Mouse (Mus musculus) R1 (cell line): ENCODE measurements around the gene Rhot2.
"Not testable (repeated sequence)": the region's sequence is repeated elsewhere in the genome, so short reads cannot be mapped to it uniquely, and the experiment has no call there.

Experiments
- DNase-seq: peaks from one replicate; pipeline ENCODE4 v3.0.0-alpha.2; 2018; ENCODE audit warnings: low read depth, low spot score

The Rhot2 gene

DNA sequence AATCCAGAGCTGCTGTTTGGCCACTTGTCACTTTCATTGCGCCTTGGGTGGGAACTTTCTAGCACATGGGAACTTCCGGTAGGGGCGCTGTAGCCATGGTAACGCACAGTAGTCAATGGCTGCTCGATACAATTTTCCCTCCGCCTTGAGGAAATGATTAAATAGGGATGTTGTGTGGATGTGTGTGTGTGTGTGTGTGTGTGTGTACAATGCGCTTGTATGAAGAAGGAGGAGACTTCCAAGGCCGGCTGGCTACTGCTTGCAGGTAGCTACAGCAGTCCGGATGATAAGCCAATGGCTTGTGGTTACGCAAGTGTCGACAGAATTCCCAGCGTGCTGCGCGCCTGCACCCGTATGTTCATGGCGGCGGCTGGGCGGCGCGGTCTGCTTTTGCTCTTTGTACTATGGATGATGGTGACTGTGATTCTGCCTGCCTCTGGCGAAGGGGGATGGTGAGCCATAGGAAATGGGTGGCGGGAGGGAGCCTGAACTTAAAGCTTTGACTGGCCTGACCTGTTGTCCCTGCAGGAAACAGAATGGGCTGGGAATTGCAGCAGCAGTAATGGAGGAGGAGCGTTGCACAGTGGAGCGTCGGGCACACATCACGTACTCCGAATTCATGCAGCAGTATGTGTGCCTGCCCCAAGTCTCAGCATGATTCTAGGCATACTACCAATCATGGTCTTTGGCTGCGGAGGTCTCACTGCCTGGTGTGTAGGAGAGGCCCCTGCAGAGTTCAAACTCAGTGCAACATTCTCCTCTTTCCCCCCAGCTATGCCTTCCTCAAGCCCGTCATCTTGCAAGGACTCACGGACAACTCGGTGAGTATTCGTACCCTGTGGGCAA lies 15.7 kb downstream of the Rhot2 start, which contains the start of gene Jmjd8:
Gene Jmjd8 (plus strand): TSS at position 156 of the 846 bp plus-strand sequence.
- DNase-seq = peak; percentile 88

DNA sequence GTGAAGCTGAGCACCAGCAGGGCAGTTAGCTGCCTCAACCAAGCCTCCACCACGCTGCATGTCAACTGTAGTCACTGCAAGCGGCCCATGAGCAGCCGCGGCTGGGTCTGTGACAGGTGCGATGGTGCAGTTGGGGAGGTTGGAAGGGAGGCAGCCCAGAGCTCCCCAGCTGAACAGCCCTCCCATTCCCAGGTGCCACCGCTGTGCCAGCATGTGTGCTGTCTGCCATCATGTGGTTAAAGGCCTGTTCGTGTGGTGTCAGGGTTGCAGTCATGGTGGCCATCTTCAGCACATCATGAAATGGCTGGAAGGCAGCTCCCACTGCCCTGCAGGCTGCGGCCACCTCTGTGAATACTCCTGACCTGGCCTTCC lies 16.4 kb downstream of the Rhot2 start:
- no peak for DNase-seq

DNA sequence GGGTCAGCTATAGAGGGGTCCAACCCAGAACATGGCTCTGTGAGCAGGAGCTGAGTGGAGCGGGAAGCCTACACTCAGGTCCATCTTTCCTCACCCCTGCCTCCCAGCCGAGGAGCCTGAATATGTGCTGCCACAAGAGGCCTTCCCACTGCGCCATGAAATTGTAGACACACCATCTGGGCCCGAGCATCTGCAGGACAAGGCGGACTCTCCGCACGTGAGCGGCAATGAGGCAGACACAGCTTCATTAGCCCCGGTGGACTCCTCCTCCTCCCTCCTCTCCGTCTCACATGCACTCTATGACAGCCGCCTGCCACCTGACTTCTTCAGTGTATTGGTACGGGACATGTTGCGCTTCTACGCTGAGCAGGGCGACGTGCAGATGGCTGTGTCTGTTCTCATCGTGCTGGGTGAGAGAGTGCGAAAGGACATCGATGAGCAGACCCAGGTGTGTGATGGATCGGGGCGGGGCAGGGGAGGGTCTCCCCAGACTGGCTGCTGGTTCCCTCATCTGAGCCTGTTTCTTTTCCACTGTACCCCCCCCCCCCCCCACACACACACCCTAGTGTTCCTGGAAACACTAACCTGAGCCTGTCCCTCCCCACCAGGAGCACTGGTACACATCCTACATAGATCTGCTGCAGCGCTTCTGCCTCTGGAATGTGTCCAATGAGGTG lies 17.0 kb downstream of the Rhot2 start:
- no peak for DNase-seq

DNA sequence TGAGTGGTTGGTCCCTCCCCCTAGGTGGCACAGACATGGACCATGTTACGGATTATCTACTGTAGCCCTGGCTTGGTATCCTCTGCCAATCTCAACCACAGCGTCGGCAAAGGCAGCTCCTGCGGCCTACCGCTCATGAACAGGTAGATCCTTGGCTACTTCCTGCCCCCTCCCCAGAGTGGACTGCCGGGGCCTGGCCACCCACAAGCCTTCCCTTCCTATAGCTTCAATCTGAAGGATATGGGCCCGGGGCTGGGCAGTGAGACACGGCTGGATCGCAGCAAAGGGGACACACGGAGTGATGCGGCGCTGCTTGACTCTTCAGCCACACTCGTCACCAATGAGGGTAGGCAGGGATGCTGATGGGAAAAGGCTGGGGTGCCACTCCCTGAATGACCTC lies 17.6 kb downstream of the Rhot2 start:
- DNase-seq = no peak

DNA sequence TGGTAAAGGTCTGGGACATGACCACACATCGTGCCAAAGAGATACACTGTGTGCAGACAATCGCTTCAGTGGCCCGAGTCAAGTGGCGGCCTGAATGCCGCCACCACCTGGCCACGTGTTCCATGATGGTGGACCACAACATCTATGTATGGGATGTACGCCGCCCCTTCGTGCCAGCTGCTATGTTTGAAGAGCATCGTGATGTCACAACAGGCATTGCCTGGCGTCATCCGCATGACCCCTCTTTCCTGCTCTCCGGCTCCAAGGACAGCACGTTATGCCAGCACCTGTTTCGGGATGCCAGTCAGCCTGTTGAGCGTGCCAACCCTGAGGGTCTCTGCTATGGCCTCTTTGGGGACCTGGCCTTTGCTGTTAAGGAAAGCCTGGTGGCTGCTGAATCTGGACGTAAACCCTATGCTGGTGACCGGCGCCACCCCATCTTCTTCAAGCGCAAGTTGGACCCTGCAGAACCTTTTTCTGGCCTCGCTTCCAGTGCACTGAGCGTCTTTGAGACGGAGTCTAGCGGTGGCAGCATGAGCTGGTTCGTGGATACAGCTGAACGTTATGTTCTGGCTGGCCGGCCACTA lies 18.6 kb downstream of the Rhot2 start:
- DNase-seq = no peak

DNA sequence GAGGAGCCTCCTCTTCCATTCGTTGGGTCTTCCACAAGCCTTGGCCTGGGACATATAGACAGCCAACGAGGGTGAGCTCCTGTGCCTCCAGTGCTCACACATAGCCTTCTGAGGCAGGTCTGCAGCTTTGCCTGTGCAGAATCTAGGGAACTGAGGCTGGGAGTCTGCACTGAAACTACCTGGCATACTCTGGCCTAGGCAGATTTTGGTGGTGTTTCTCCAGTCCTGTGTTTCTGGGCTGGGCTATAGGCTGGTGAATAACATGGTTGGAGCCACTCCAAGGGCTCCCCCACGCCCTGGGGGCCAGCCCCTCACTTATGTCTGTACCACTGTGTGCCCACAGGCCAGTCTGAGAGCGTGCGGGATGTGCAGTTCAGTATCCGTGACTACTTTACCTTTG lies 19.3 kb downstream of the Rhot2 start:
- no peak for DNase-seq

DNA sequence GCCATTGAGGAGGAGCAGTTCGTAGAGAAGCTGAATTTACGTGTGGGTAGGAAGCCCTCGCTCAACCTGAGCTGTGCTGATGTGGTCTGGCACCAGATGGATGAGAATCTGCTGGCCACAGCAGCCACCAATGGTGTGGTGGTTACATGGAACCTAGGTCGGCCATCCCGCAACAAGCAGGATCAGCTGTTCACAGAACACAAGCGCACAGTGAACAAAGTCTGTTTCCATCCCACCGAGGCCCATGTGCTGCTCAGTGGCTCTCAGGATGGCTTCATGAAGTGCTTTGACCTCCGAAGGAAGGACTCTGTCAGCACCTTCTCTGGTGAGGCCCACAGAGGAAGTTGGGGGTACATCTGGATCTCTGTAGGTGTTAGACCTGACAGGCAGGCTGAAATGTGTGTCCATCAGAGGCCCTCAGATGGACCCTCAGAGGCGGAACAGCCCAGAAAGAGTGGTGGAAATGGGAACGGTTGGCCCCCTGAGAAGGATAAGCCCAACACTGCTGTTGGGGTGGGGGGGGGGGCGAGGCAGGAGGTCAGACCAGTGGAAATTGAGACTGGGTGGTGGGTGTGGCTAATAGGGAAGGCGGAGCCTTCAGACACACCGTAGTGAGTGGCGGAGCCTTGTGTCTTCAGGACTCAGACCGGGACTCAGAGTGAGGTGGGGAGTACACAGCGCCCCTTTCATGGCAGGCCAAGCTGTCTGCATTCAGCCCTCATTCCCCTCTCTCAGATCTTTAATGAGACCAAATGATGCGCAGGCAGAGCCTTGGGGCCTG lies 20.1 kb downstream of the Rhot2 start:
- DNase-seq = peak; percentile 50

DNA sequence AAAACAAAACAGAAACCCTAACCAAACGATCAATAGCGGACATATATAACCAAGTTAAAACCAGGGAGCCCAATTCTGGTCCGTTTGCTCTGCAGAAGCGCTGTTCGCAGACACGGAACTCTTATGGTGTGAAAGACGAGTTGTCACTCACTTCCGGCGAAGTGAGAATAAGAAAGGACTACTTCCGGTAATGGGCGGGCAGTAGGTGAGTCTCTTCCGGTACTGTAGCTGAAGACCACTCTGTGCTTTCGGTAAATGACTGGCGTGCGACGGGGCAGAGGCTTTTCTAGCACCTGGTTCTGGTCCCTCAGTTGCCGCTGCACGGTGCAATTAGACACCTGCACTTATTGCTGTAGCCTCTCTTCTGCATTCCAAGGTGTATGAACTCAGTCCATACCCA lies 21.2 kb downstream of the Rhot2 start, which contains the start of gene Wdr24:
Gene Wdr24 (plus strand): TSS at position 176 of the 400 bp plus-strand sequence.
- DNase-seq = peak; percentile 96

DNA sequence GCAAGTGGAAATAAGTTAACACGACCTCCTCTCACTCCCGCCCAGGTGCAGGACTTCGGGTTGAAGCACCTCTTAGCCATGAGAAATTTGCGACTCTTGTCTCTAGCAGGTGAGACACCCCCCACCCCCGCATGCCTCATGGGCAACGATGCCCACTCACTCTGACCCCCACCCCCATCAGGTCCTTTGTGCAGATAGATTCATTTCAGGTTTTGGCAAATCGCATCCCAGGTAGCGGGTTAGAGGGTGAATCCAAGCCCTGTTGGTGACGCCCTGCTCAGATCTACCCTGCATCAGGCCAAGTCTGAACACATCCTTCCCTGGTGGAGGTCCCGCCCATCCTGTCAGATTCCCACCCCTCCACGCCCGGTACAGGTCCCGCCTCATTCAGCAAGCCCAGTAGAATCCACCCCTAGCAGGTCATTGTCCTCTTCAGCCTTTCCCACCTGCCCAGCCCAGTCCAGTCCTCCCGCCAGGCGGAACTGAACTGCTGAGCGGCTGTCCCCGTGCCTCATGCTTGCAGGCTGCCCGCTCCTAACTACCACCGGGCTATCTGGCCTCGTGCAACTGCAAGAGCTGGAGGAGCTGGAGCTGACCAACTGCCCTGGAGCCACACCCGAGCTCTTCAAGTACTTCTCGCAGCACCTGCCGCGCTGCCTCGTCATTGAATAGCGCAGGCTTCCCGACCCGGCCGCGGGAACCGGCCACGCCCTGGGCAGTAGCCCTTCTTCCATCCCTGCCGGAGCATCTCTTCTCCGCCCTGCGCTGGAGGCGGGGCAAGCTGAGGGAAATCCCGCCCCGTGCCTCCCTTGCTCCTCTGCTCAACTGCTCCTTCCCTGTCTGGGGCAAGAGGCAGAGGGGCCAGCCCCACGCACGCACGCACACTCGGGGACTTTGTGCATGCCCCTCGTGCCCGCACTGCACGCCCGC lies 25.5 kb downstream of the Rhot2 start:
- peak; percentile 82 for DNase-seq

DNA sequence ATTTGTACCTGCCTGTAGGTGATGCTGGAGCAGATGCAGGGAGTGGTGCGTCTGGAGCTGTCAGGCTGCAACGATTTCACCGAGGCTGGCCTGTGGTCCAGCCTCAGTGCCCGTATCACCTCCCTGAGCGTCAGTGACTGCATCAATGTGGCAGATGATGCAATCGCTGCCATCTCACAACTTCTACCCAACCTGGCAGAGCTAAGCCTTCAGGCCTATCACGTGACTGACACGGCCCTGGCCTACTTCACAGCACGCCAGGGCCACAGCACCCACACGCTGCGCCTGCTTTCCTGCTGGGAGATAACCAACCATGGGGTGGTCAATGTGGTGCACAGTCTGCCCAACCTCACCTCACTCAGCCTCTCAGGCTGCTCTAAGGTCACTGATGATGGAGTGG lies 27.0 kb downstream of the Rhot2 start:
- DNase-seq = no peak

DNA sequence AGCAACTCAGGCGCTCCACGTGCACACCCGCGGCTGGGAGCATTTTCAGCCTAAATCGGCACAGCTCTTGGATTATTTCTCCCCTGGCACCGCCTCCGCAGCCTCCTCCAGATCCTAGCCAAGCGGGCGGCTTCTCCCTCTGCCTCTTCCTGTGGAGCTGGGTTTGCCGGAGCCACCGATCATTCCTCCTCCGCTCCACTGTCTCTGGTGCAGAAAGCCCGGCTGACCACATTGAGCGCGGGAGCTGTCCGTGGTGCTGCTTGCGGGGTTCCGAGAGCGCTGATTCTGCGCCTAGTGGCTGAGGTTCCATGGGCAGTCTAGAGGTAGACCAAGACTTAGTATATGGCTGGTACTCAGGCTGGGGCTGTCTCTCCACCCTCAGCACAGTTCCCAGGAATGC lies 31.2 kb downstream of the Rhot2 start:
- DNase-seq = peak; percentile 91

DNA sequence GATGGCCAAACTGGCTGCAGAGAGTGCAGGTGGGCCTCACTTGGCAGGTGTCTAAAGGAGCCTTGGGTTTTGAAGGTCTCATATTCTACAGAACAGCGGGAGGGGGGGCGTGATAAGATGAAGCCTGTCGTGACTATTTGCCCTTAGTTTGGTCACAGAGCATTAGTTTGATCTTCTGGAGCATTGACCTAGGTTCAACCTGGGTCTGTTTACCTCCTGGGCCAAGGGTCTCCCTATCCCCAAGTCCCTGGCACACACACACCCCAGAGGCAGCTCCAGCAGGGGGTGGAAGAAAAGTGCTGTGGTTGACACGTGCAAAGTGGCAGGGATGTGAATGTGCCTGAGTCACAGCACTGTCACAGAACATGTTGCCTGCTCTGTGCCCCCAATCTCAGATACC lies 33.8 kb downstream of the Rhot2 start:
- DNase-seq = no peak

DNA sequence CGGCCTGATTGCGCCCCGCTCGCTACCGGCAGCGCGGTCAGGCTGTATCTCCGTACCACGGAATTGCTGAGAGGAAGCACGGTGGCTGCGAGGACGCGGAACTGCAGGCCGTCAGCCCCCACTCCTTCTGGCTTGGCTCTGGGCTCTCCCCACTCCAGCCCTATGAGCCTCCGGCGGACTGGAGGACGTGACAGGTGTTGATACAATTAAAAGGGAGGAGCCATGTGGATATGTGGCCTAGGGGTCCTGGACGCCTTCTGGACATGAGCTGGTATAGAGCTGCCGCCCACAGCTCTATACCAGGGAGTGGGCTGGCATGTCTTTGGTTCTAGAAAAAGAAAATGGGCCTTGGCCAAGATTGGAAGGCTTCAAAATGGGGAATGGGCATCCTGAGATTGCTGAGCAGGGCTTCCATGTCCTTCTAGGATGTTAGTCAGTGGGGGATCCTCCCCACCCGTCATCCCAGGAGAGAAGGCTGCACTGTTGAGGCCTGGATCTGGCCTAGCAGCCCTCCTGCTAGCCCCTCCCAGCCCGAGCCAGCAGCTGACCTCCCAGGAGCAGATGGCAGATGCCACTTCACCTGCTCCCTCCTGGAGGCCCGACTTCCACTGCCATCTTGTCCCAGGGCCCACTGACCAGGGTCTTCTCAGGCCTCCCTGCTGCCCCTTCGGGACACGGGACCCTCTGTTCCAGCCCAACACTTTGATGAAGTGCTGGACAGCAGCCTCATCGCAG lies 34.9 kb downstream of the Rhot2 start:
- no peak for DNase-seq

DNA sequence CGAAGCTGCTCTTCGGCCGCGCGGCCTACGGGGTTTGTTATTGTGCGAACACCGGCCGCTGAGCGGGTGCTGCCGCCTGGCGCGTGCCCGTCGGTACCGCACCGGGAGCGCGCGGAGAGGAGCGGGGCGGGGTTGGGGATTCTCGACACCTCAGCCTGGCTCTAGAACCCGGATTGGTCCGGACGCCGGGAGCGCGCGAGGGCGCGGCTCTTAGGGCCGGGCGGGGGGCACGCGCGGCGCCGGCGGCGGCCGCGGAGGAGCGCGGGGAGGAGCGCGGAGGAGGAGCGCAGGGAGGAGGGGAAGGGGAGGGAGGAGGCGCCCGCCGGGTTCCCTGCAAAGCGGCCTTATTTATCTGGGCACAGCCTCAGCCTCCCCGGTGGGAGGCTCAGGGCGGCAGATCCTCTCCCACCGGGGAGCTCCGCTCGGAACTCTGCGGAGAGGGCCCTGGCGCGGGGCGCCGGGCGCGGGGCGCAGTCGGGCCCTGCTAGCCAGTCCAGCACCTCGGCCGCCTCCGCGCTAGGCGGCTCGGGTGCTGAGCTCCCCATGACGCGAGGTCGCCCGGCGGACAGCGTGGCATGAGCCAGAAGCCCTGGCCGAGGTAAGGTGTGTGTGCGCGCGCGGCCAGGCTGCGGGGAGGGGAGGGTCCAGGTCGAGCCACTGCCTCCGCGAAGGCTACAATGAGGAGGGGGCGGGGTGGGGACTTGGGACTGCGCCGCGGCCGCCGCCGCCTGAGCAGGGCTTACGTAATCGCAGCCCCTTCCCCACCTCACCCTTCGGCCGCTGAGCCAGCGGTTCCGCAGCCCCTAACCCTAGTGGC lies 35.7 kb downstream of the Rhot2 start, which contains the start of gene Fbxl16:
Gene Fbxl16 (plus strand): TSS at position 297 of the 817 bp plus-strand sequence.
- peak; percentile 92 for DNase-seq

DNA sequence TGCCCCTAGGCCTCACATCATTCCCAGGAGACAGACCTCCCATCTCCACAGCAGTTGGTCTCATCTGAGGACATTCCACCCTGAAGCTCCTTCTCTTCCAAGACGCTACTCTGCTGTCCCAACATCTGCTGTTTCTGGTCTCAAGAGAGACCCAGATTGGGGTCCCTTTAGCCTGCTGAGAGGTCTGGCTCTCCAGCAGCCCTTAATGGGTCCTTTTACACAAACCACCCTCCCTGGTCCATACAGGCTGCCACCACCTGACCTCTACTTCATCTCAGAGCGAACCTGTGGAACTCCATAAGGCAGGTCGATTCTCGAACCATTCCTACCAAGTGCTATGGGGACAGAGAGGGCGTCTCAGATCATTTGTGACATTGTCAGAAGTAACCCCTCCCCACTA lies 36.6 kb downstream of the Rhot2 start:
- DNase-seq = no peak

DNA sequence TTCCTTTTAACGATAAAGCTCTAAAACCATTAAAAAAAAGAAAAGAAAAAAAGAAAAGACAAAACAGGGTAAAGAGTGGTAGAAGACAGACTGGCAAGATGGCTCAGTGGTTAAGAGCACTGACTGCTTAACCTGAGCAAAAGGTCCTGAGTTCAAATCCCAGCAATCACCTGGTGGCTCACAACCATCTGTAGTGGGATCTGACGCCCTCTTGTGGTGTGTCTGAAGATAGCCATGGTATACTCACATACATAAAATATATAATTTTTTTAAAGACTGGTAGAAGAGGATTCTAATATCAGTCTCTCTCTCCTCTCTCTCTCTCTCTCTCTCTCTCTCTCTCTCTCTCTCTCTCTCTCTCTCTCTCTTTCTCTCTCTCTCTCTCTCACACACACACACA lies 37.2 kb downstream of the Rhot2 start:
- not testable (repeated sequence) for DNase-seq

DNA sequence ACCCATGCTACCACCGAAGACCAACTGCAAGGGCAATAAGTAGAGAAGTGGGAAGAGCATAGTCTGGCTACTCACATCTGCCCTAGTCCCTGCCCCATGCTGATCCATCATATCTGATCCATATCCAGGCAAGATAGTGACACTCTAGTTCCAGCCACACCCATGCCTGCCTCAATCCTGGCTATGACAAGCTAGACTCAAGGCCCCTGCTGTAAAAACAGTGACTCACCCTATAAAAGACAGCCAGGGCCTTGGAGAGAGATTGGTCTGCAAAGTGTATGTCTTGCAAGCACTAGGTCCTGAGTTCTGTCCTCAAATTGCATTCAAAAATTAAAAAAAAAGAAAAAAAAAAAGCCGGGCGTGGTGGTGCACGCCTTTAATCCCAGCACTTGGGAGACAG lies 38.1 kb downstream of the Rhot2 start:
- no peak for DNase-seq

DNA sequence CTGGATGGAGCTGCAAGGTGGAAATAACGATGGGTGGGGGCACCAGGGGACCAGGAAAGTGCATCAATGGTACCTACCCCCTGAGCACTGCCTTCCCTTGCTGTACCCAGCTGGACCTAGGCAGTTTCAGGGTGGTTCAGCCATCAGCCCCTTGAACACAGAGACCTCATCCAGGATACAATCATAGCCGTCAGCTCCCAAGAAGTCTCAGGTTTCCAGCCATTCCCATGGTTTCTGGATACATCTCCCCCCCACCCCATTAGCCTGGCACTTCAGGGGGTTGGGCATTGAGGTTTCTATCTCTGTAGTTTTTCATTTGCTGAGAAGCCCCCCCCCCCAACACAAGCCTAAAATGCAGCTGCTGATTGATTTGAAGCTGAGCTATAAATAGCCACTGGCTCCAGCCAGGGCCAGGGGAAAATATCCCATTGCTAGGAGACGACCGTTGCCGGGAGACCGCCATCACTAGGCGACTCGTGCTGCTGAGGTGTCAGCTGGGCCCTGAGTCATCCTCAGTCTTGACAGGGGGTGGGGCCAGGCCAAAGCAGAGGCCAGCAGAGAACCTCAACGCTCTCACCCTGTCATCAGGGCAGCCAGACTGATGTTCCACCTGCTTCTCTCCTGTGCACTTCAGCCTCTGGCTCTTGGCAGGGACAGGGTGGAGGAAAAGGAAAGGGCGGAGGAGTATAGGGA lies 41.7 kb downstream of the Rhot2 start:
- peak; percentile 59 for DNase-seq
